Mouse (Mus musculus) liver, postnatal 0 days (tissue): Measurements from ENCODE around the gene March5. TPM values are rescaled to one million over a fixed set of nuclear protein-coding genes. Genes with fewer than 3 reads are reported as not detected.
A peak's percentile ranks its signal among the peaks of the same experiment; 100 is the strongest.
"Not testable (repeated sequence)": the region's sequence is repeated elsewhere in the genome, so short reads cannot be mapped to it uniquely, and the experiment has no call there.

Experiments
- ATAC-seq: fragments of 200-750 bp; cut with Nextera tagmentation; 2 replicates; pipeline ENCODE4 v1.8.0; 2017; ENCODE audit warnings: mild to moderate bottlenecking, moderate library complexity
- DNase-seq: peaks from one replicate; pipeline ENCODE4 v3.0.0-alpha.2; 2016
- H3K27ac ChIP-seq: fragments of 300-500 bp; sonication (generic); 2 replicates; pipeline ENCODE4 v1.5.1; 2014; ENCODE audit warnings: antibody characterized with exemption, moderate library complexity, mild to moderate bottlenecking, low read depth
- H3K27me3 ChIP-seq: fragments of 300-500 bp; sonication (generic); 2 replicates; pipeline ENCODE4 v1.6.1; 2014; ENCODE audit warnings: low read length, control low read depth, mixed read lengths; ENCODE audit not compliant: insufficient read depth
- H3K36me3 ChIP-seq: fragments of 300-500 bp; sonication (generic); replicated peaks from 2 replicates; pipeline ENCODE4 v1.6.1; 2014; ENCODE audit warnings: mild to moderate bottlenecking, control low read depth, low read length, moderate library complexity, mixed read lengths; ENCODE audit not compliant: insufficient read depth
- H3K4me1 ChIP-seq: fragments of 300-500 bp; sonication (generic); 2 replicates; pipeline ENCODE4 v1.6.1; 2014; ENCODE audit warnings: antibody characterized with exemption, mild to moderate bottlenecking, control low read depth; ENCODE audit not compliant: insufficient read depth
- H3K4me2 ChIP-seq: fragments of 300-500 bp; sonication (generic); 2 replicates; pipeline ENCODE4 v1.6.1; 2014; ENCODE audit warnings: low read depth, mild to moderate bottlenecking, low read length, moderate library complexity, mixed read lengths
- H3K4me3 ChIP-seq: fragments of 300-500 bp; sonication (generic); 2 replicates; pipeline ENCODE4 v1.5.1; 2014; ENCODE audit warnings: low read depth, low read length
- H3K9ac ChIP-seq: fragments of 300-500 bp; sonication (generic); replicated peaks from 2 replicates; pipeline ENCODE4 v1.6.1; 2014; ENCODE audit warnings: mild to moderate bottlenecking, moderate library complexity
- H3K9me3 ChIP-seq: fragments of 300-500 bp; sonication (generic); 2 replicates; pipeline ENCODE4 v1.6.1; 2016; ENCODE audit warnings: mild to moderate bottlenecking, control low read depth, low read length, mixed read lengths
- CTCF ChIP-seq: sonication (generic); IDR thresholded peaks from 2 replicates; pipeline ENCODE4 v1.5.1; 2016; ENCODE audit warnings: antibody characterized with exemption, low read depth
- EP300 ChIP-seq: IDR thresholded peaks from 2 replicates; pipeline ENCODE4 v1.6.1; 2016; ENCODE audit warnings: antibody characterized with exemption, low read depth, mild to moderate bottlenecking
- WGBS: fragments of 180-500 bp; shearing (Covaris S2); extraction: QIAGEN DNeasy Blood & Tissue Kit; methylation state at CpG from one replicate; pipeline ENCODE4 v1.1.7; 2014; ENCODE audit not compliant: insufficient replicate concordance; 5-methylcytosine and 5-hydroxymethylcytosine counted together
- polyA plus RNA-seq: library from polyadenylated mRNA; unstranded; fragments of >200 nt; fragmentation: Nextera tagmentation; extraction: Ambion mirVana; gene quantifications from 2 replicates; pipeline ENCODE4 v1.2.1, GENCODE M21; 2015

March5 gene
- polyA plus RNA-seq, 1 experiment from 2014 or later, result 119 TPM

- Histone ChIP-seq H3K27me3 (no peaks in the 10 kb centered on the region), H3K9me3 (no peaks in the 10 kb centered on the region), H3K36me3 (no peaks in the 10 kb centered on the region), H3K9ac (no peak overlapping the region), H3K4me2 (no peak overlapping the region), H3K27ac (peak overlapping the region; percentile 61), H3K4me1 (peaks cover 8% of the 10 kb centered on the region), H3K4me3 (no peak overlapping the region)
- ATAC-seq (peak; percentile 87), DNase-seq (no peak)
- WGBS, result 54% methylated on average over 5 of the region's 5 CpGs
- no peak for TF ChIP-seq EP300
- no peak for TF ChIP-seq CTCF
These were observed 14.8 kb upstream of the March5 start for GRCm38 (mm10) chr19:37192475-37193058.

- no peaks in the 10 kb centered on the region for H3K9me3 ChIP-seq
- H3K27me3 ChIP-seq, result no peaks in the 10 kb centered on the region
- TF ChIP-seq CTCF (no peak), EP300 (no peak)
- no peak overlapping the region for H3K9ac ChIP-seq
- no peaks in the 10 kb centered on the region for H3K36me3 ChIP-seq
- peak overlapping the region; percentile 23; the same call in 1 of the 2 replicates for H3K27ac ChIP-seq
- DNase-seq (peak; percentile 13), ATAC-seq (peak; percentile 77)
- no peak overlapping the region for H3K4me3 ChIP-seq
- WGBS, result 88% methylated on average over 1 of the region's 1 CpGs
- H3K4me2 ChIP-seq, result peak overlapping the region; percentile 34; the same call in 1 of the 2 replicates
- peaks cover 11% of the 10 kb centered on the region for H3K4me1 ChIP-seq
These were observed 9.0 kb upstream of the March5 start for GRCm38 (mm10) chr19:37198165-37198880.

- Histone ChIP-seq H3K4me3 (no peak overlapping the region), H3K27ac (no peak overlapping the region), H3K4me2 (no peak overlapping the region), H3K27me3 (no peaks in the 10 kb centered on the region), H3K4me1 (peaks cover 15% of the 10 kb centered on the region), H3K36me3 (no peaks in the 10 kb centered on the region), H3K9me3 (no peaks in the 10 kb centered on the region), H3K9ac (no peak overlapping the region)
- DNase-seq (no peak), ATAC-seq (no peak)
- 80% methylated on average over 2 of the region's 2 CpGs for WGBS
- TF ChIP-seq EP300 (no peak), CTCF (no peak)
These were observed 7.5 kb upstream of the March5 start for GRCm38 (mm10) chr19:37199889-37200288.

- 67% methylated on average over 1 of the region's 1 CpGs for WGBS
- Histone ChIP-seq H3K9ac (no peak overlapping the region), H3K27ac (no peak overlapping the region), H3K4me1 (peaks cover 18% of the 10 kb centered on the region), H3K27me3 (no peaks in the 10 kb centered on the region), H3K4me2 (no peak overlapping the region), H3K9me3 (no peaks in the 10 kb centered on the region), H3K4me3 (no peak overlapping the region), H3K36me3 (no peaks in the 10 kb centered on the region)
- TF ChIP-seq CTCF, result no peak
- TF ChIP-seq EP300, result peak; percentile 83
- DNase-seq (no peak), ATAC-seq (no peak)
These were observed 4.0 kb upstream of the March5 start for GRCm38 (mm10) chr19:37203371-37203770.

GRCm38 (mm10) chr19:37205155-37205554 is 2.2 kb upstream of the March5 start:
- peaks cover 24% of the 10 kb centered on the region for H3K4me1 ChIP-seq

GRCm38 (mm10) chr19:37206641-37207302 is 571 bp upstream of the March5 start:
- Histone ChIP-seq H3K4me3 (peak overlapping the region; percentile 100), H3K36me3 (peaks cover 18% of the 10 kb centered on the region), H3K4me1 (peaks cover 28% of the 10 kb centered on the region), H3K27me3 (no peaks in the 10 kb centered on the region), H3K27ac (peak overlapping the region; percentile 100), H3K9me3 (no peaks in the 10 kb centered on the region), H3K9ac (peak overlapping the region; percentile 100), H3K4me2 (peak overlapping the region; percentile 98)
- ATAC-seq (peak; percentile 50), DNase-seq (peak; percentile 70)
- TF ChIP-seq EP300, result no peak
- WGBS, result under 1% methylated on average over 47 of the region's 47 CpGs

More at GRCm38 (mm10) chr19:37205155-37205554, 2.2 kb upstream of the March5 start:
- peak overlapping the region; percentile 98 for H3K4me2 ChIP-seq
- H3K36me3 ChIP-seq, H3K9me3 ChIP-seq, H3K27me3 ChIP-seq, H3K9ac ChIP-seq, DNase-seq, ATAC-seq: not testable (repeated sequence)
- H3K4me3 ChIP-seq, result peak overlapping the region; percentile 100; the same call in 1 of the 2 replicates
- TF ChIP-seq EP300, result peak; percentile 43
- H3K27ac ChIP-seq, result peak overlapping the region; percentile 70
